Mouse (Mus musculus) lung, postnatal 0 days (tissue): Measurements from ENCODE around the gene Zfp398. TPM values are rescaled to one million over a fixed set of nuclear protein-coding genes. Genes with fewer than 3 reads are reported as not detected.

Source experiments
- ATAC-seq: fragments of 200-750 bp; cut with Nextera tagmentation; 2 replicates; pipeline ENCODE4 v1.8.0; 2017; ENCODE audit warnings: moderate library complexity
- DNase-seq: peaks from one replicate; pipeline ENCODE4 v3.0.0-alpha.2; 2016; ENCODE audit warnings: low spot score
- H3K27ac ChIP-seq: fragments of 300-500 bp; sonication (generic); 2 replicates; pipeline ENCODE4 v1.5.1; 2014; ENCODE audit warnings: antibody characterized with exemption, mild to moderate bottlenecking, low read length, mixed read lengths
- H3K27me3 ChIP-seq: fragments of 300-500 bp; sonication (generic); replicated peaks from 2 replicates; pipeline ENCODE4 v1.6.1; 2014; ENCODE audit warnings: low read length, mixed read lengths; ENCODE audit not compliant: insufficient read depth
- H3K36me3 ChIP-seq: fragments of 300-500 bp; sonication (generic); 2 replicates; pipeline ENCODE4 v1.6.1; 2014; ENCODE audit warnings: low read length, mixed read lengths; ENCODE audit not compliant: insufficient read depth
- H3K4me1 ChIP-seq: fragments of 300-500 bp; sonication (generic); 2 replicates; pipeline ENCODE4 v1.6.1; 2014; ENCODE audit warnings: antibody characterized with exemption, low read depth, low read length, mixed read lengths; ENCODE audit not compliant: insufficient read depth
- H3K4me2 ChIP-seq: fragments of 300-500 bp; sonication (generic); replicated peaks from 2 replicates; pipeline ENCODE4 v1.6.1; 2014; ENCODE audit warnings: low read depth, mild to moderate bottlenecking, low read length, moderate library complexity, mixed read lengths
- H3K4me3 ChIP-seq: fragments of 300-500 bp; sonication (generic); 2 replicates; pipeline ENCODE4 v1.5.1; 2014; ENCODE audit warnings: low read depth, low read length
- H3K9ac ChIP-seq: fragments of 300-500 bp; sonication (generic); replicated peaks from 2 replicates; pipeline ENCODE4 v1.6.1; 2014; ENCODE audit warnings: low read depth, mild to moderate bottlenecking
- H3K9me3 ChIP-seq: fragments of 300-500 bp; sonication (generic); 2 replicates; pipeline ENCODE4 v1.6.1; 2016; ENCODE audit warnings: low read length, mixed read lengths
- CTCF ChIP-seq: IDR thresholded peaks from 2 replicates; pipeline ENCODE4 v1.5.1; 2016; ENCODE audit warnings: antibody characterized with exemption, mild to moderate bottlenecking
- EP300 ChIP-seq: IDR thresholded peaks from 2 replicates; pipeline ENCODE4 v1.6.1; 2016; ENCODE audit warnings: antibody characterized with exemption, mild to moderate bottlenecking, control low read depth
- whole genome bisulfite sequencing: fragments of 180-500 bp; shearing (Covaris S2); extraction: QIAGEN DNeasy Blood & Tissue Kit; methylation state at CpG from one replicate; pipeline ENCODE4 v1.1.7; 2014; 5-methylcytosine and 5-hydroxymethylcytosine counted together
- polyA plus RNA-seq: library from polyadenylated mRNA; unstranded; fragments of >200 nt; fragmentation: Nextera tagmentation; extraction: Ambion mirVana; gene quantifications from 2 replicates; pipeline ENCODE4 v1.2.1, GENCODE M21; 2015

The Zfp398 gene
- 4.7 and 5.2 TPM in 2 replicates for polyA plus RNA-seq

GRCm38 (mm10) chr6:47835482-47835983 is at the start of gene Zfp398:
Zfp398 (plus strand) TSS chr6:47835661.
- Histone ChIP-seq H3K36me3 (no peaks in the 10 kb centered on the region), H3K27ac (peak within 1 kb of the TSS; percentile 96), H3K4me1 (no peaks in the 10 kb centered on the region; the same call in 1 of the 2 replicates), H3K9me3 (no peaks in the 10 kb centered on the region), H3K9ac (peak within 1 kb of the TSS; percentile 89), H3K27me3 (no peaks in the 10 kb centered on the region), H3K4me3 (peak within 1 kb of the TSS; percentile 94), H3K4me2 (peak within 1 kb of the TSS; percentile 62)
- ATAC-seq (peak; percentile 96), DNase-seq (peak; percentile 97)
- TF ChIP-seq EP300 (no peak), CTCF (peak; percentile 99)
- under 1% methylated on average over 51 of the region's 52 CpGs for WGBS

DNA sequence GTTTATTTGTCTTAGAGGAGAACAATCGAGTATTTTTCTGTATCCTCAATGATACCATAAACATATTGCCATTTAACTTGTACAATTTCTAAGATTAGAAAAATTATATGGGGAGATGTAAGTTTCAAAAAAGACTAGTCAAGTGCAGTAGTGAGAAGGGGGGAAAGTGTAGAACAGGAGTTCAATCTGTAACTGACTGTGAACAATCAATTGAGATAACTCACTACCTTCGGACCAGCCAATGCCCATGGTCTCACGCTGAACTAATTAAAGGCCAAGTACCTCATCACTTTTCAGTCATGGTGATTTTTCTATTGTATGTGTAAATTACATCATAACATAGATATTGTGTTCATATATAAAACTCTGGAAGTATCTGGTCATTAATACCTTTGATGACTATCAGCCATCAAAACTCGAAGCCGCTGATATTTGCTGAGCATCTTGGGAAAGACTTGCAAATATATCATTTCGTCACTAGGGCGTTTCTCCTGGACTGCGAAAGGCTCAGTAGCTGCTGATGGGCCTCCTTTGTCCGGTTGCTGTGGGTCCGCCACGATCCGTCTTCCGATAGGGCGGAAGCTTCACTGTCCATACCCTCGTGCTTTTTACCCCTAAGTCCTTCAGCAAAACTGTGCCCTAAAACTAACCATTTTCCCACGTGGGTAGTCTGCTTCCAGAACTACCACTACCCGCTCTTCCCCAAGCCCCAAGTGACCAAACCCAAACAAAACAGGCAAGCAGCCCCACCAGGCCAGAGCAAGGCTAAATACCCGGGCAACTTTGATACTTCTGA is 47.3 kb upstream of the Zfp398 start:
- H3K27ac ChIP-seq = peak overlapping the region; percentile 96
- peak overlapping the region; percentile 64 for H3K9ac ChIP-seq
- H3K9me3 ChIP-seq = no peaks in the 10 kb centered on the region
- peak overlapping the region; percentile 55 for H3K4me2 ChIP-seq
- peak; percentile 95 for DNase-seq
- TF ChIP-seq CTCF (peak; percentile 33), EP300 (peak; percentile 54)
- 0 out of 2 replicates have a peak, but pooled peaks cover 4% of the 10 kb centered on the region for H3K4me1 ChIP-seq
- no peaks in the 10 kb centered on the region for H3K36me3 ChIP-seq
- peak overlapping the region; percentile 47 for H3K4me3 ChIP-seq
- no peaks in the 10 kb centered on the region for H3K27me3 ChIP-seq
- WGBS = 1% methylated on average over 18 of the region's 18 CpGs
- ATAC-seq = peak; percentile 96

GRCm38 (mm10) chr6:47788821-47789220 is 46.6 kb upstream of the Zfp398 start:
- TF ChIP-seq CTCF = no peak
- no peak for TF ChIP-seq EP300
- 0 out of 2 replicates have a peak, but pooled peaks cover 4% of the 10 kb centered on the region for H3K4me1 ChIP-seq
- H3K9ac ChIP-seq = peak overlapping the region; percentile 64
- ATAC-seq = peak; percentile 19; the same call in 1 of the 2 replicates
- H3K36me3 ChIP-seq = no peaks in the 10 kb centered on the region
- DNase-seq = peak; percentile 31
- no peaks in the 10 kb centered on the region for H3K9me3 ChIP-seq
- H3K4me2 ChIP-seq = peak overlapping the region; percentile 55
- peak overlapping the region; percentile 96 for H3K27ac ChIP-seq
- WGBS = 24% methylated on average over 3 of the region's 3 CpGs
- no peaks in the 10 kb centered on the region for H3K27me3 ChIP-seq
- peak overlapping the region; percentile 47 for H3K4me3 ChIP-seq

DNA sequence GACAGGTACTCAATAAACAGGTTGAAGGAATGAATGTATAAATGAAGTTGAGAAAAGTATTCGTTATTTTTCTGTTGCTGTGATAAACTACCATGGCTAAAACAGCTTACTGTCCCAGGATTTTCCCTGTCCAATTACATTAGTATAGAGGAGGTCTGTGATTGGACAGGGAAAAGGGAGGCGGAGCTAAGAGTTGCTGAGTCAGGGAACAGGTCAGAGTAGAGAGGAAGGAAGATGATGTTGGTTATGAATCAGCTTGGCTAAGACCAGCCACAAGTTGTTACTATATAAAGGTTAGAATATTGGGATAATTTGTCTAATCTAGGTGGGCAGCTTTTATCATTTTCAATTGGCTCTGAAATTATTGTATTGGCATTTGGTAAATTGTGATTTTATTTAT is 44.7 kb upstream of the Zfp398 start:
- H3K9me3 ChIP-seq = no peaks in the 10 kb centered on the region
- no peak for ATAC-seq
- H3K36me3 ChIP-seq = no peaks in the 10 kb centered on the region
- no peak overlapping the region for H3K4me2 ChIP-seq
- no peaks in the 10 kb centered on the region for H3K27me3 ChIP-seq
- H3K4me3 ChIP-seq = no peak overlapping the region
- H3K9ac ChIP-seq = no peak overlapping the region
- H3K4me1 ChIP-seq = 0 out of 2 replicates have a peak, but pooled peaks cover 4% of the 10 kb centered on the region
- H3K27ac ChIP-seq = no peak overlapping the region
- WGBS = 44% methylated on average over 2 of the region's 2 CpGs
- DNase-seq = peak; percentile 54
- TF ChIP-seq EP300 (no peak), CTCF (no peak)

- TF ChIP-seq EP300 (no peak), CTCF (no peak)
- H3K36me3 ChIP-seq = peaks cover 6% of the 10 kb centered on the region; the same call in 1 of the 2 replicates
- no peak overlapping the region for H3K27ac ChIP-seq
- no peaks in the 10 kb centered on the region for H3K9me3 ChIP-seq
- no peak overlapping the region for H3K9ac ChIP-seq
- no peaks in the 10 kb centered on the region for H3K27me3 ChIP-seq
- 0 out of 2 replicates have a peak, but pooled peaks cover 4% of the 10 kb centered on the region for H3K4me1 ChIP-seq
- H3K4me2 ChIP-seq = no peak overlapping the region
- WGBS = 90% methylated on average over 2 of the region's 2 CpGs
- DNase-seq = no peak
- no peak overlapping the region for H3K4me3 ChIP-seq
- no peak for ATAC-seq
Observed at GRCm38 (mm10) chr6:47792533-47792932, 42.9 kb upstream of the Zfp398 start.

GRCm38 (mm10) chr6:47793284-47793683 is 42.2 kb upstream of the Zfp398 start:
- H3K4me3 ChIP-seq = no peak overlapping the region
- H3K9me3 ChIP-seq = no peaks in the 10 kb centered on the region
- no peak overlapping the region for H3K27ac ChIP-seq
- ATAC-seq (no peak), DNase-seq (peak; percentile 42)
- H3K4me2 ChIP-seq = no peak overlapping the region
- no peak overlapping the region for H3K9ac ChIP-seq
- H3K36me3 ChIP-seq = peaks cover 8% of the 10 kb centered on the region; the same call in 1 of the 2 replicates
- 0 out of 2 replicates have a peak, but pooled peaks cover 4% of the 10 kb centered on the region for H3K4me1 ChIP-seq
- 59% methylated on average over 5 of the region's 5 CpGs for WGBS
- no peak for TF ChIP-seq CTCF
- no peak for TF ChIP-seq EP300
- H3K27me3 ChIP-seq = no peaks in the 10 kb centered on the region
